Mouse (Mus musculus): ENCODE measurements at regions not wholly inside any gene's neighbourhood (a gene's known extent, or its start where the extent isn't known, plus 50 kb on each side); places are given as distances from the start of the nearest gene placed in this dataset.
"Not testable (repeated sequence)": the region's sequence is repeated elsewhere in the genome, so short reads cannot be mapped to it uniquely, and the experiment has no call there.

DNA sequence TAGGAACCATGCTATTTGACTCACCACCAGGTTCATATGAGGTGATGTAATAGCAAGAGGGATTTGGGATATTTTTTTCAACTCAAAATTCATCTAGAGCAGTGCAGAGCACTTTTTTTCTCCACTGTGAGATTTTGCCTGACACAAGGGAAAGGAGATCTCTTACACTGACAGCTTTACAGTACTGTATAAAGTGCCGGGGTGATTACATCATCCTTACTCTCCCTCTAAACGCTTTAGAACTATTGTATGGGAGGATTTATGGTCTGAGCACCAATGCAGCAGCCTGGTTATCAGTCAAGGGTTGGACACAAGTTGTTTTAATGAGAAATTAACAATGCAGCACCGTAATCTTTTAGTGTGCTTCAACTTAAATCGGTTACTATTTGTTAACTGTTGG lies 196.5 kb downstream of the Bmp2 start:
- DNase-seq: no peak

GRCm38 (mm10) chr2:133749846-133750637 lies 198.1 kb downstream of the Bmp2 start:
- DNase-seq: no peak

DNA sequence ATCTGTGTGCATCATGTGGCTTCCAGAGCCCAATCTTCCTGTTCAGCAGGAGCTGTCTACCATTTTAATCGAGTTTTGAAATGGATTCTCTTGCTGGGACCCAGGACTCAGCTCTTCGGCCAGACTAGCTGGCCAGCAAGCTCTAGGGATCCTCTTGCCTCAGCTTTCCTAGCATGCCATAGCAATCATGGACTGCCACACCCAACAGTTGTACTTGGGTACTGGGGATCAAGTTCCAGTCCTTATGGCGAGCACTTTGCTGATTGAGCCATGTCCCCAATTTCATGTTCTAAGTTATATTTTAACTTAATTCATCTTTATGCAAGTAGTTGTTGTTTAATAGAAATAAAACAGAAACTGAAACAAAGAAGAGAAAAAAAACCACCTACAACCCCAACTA lies 202.1 kb downstream of the Bmp2 start:
- DNase-seq: no peak

GRCm38 (mm10) chr2:133761496-133761895 lies 209.5 kb downstream of the Bmp2 start:
- peak; percentile 71 for DNase-seq

- DNase-seq: no peak
These were observed 216.6 kb downstream of the Bmp2 start for GRCm38 (mm10) chr2:133768546-133768945.

DNA sequence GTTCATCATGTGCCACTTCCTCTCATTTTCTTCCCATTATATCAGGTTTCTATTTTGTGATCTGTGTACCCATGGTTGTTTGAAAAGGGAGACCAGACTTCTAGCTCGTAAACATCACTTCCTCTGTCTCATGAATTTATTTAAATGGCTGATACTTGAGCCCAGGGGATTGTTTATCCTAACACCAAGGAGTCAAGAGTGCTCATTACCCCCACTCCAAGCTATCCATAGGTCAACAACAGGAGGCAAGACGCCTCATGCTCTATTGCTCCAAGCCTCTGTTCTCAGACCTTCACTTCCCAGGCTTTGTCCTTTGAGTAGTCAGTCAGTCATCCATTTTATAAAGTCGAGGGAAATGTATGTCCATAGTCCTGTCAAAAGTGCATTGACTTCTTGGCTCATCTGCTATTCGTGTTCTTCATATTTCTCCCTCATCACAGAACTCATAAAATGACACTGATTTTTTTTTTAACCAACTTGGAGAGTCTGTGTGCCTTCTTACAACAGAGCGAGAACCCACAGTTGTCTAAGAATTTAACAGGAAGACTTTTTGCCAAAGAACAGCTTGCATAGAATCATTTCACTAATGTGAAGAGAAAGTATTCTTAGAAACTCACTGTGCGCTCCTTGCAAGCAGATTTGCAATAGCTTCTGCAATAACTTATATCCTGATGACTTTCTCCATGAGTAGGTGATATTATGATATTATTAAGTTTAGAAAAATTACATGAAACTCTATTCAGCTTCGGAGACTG lies 231.8 kb downstream of the Bmp2 start:
- DNase-seq: no peak

GRCm38 (mm10) chr2:133791031-133791430 lies 239.1 kb downstream of the Bmp2 start:
- no peak for DNase-seq

- peak; percentile 42 for DNase-seq
These were observed 241.3 kb downstream of the Bmp2 start for GRCm38 (mm10) chr2:133793293-133793692.

DNA sequence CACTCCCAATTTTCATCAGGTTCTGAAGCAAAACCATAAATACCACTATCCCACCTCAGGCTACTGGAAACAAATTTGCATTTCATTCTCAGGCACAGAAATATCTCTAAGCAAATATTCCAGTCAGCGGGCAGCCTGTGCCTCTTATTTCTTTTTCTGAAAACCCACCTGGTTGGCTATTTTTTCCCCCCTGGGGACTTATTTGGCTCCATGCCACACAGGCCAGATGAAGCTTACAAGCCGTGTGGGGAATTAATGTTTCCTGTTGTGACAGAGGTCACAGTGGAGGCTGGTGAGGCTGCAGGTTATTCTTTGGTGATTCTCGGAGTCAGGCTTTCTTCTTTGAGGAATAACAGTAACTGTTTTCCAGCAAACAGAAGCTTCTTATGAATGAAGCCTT lies 250.7 kb downstream of the Bmp2 start:
- DNase-seq: peak; percentile 5

DNA sequence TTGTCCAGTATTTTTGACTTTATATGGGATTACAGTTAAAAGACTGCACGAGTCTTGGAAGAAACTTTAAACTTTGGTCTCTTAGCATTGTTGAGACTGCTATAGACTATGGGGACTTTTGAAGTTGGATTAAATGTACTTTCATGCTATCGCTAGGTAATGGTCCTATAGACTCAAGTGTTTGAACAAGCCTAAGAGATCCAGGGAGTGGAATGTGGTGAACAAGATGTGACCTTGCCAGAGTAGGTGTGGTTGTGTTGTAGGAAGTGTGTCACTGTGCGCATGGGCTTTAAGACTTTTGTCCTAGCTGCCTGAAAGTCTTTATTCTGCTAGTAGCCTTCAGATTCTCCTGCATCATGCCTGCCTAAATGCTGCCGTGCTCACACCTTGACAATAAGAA lies 269.5 kb downstream of the Bmp2 start:
- no peak for DNase-seq

- no peak for DNase-seq
These were observed 277.4 kb downstream of the Bmp2 start for GRCm38 (mm10) chr2:133829406-133829805.

DNA sequence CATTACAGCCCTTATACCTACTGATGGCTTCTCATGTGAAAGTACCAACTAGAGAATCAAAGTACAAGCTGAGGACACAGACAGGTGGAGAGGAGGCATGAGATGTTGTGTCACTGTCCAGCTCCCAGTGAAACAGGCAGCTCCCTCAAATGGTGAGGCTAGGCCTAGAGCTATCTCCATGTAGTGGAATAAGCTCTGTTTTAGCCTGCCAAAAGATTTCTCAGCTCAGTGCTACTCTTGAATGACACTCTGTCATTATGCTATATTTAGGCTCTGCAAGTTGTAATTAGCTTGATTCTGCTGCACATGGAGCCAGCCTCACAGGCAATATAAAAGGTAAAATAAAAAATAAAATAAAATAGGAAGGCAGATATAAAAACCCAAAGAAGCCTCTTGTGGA lies 298.5 kb downstream of the Bmp2 start:
- no peak for DNase-seq

DNA sequence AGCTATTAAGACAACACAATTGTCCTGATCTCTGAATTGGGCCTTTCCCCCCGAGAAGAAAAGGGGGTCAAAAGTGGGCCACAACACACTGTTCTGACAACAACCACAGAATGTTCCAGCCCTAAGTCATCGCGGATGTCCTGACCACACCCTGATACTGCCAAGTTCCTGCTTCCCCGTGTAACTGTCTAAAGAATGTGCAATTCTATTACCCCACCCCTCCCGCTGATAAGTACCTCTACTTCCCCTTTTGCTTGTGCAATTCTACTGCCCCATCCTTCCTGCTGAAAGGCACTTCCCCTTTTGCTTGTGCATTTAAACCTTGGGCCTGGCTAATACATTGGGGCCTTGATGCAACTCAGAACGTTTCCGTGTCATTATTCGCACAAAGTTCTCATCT lies 323.0 kb downstream of the Bmp2 start:
- not testable (repeated sequence) for DNase-seq

GRCm38 (mm10) chr2:133883682-133884081 lies 331.7 kb downstream of the Bmp2 start:
- DNase-seq: no peak

GRCm38 (mm10) chr2:133906269-133906668 lies 354.3 kb downstream of the Bmp2 start:
- DNase-seq: no peak
